Mouse (Mus musculus) hindbrain, embryonic 15.5 days (tissue): ENCODE measurements around the gene Angptl6. TPM values are rescaled to one million over a fixed set of nuclear protein-coding genes. Genes with fewer than 3 reads are reported as not detected.

Source experiments
- ATAC-seq: fragments of 200-750 bp; cut with Nextera tagmentation; 2 replicates; pipeline ENCODE4 v1.8.0; 2017; ENCODE audit warnings: low read depth, moderate number of reproducible peaks, moderate TSS enrichment; ENCODE audit not compliant: low FRiP score
- H3K27ac ChIP-seq: fragments of 300-500 bp; sonication (generic); replicated peaks from 2 replicates; pipeline ENCODE4 v1.5.1; 2015; ENCODE audit warnings: mild to moderate bottlenecking, inconsistent platforms
- H3K27me3 ChIP-seq: fragments of 300-500 bp; sonication (generic); 2 replicates; pipeline ENCODE4 v1.6.1; 2015; ENCODE audit warnings: control low read depth, inconsistent platforms
- H3K36me3 ChIP-seq: fragments of 300-500 bp; sonication (generic); 2 replicates; pipeline ENCODE4 v1.6.1; 2015; ENCODE audit warnings: control low read depth, inconsistent platforms
- H3K4me1 ChIP-seq: fragments of 300-500 bp; sonication (generic); replicated peaks from 2 replicates; pipeline ENCODE4 v1.6.1; 2015; ENCODE audit warnings: control low read depth, inconsistent platforms
- H3K4me2 ChIP-seq: fragments of 300-500 bp; sonication (generic); 2 replicates; pipeline ENCODE4 v1.6.1; 2015; ENCODE audit warnings: moderate library complexity, mild to moderate bottlenecking, inconsistent platforms
- H3K4me3 ChIP-seq: fragments of 300-500 bp; sonication (generic); 2 replicates; pipeline ENCODE4 v1.5.1; 2015; ENCODE audit warnings: mild to moderate bottlenecking, inconsistent platforms
- H3K9ac ChIP-seq: fragments of 300-500 bp; sonication (generic); 2 replicates; pipeline ENCODE4 v1.6.1; 2015; ENCODE audit warnings: inconsistent platforms
- H3K9me3 ChIP-seq: fragments of 300-500 bp; sonication (generic); 2 replicates; pipeline ENCODE4 v1.6.1; 2016; ENCODE audit warnings: control low read depth, inconsistent platforms
- WGBS: fragments of 180-500 bp; shearing (Covaris S2); methylation state at CpG from one replicate; pipeline ENCODE4 v1.1.7; 2015; 5-methylcytosine and 5-hydroxymethylcytosine counted together
- microRNA-seq: library from miRNA; unstranded; fragments of <30 nt; microRNA quantifications from one replicate; pipeline ENCODE4, GENCODE M21; 2016
- polyA plus RNA-seq: library from polyadenylated mRNA; unstranded; fragments of >200 nt; fragmentation: Nextera tagmentation; extraction: Ambion mirVana; gene quantifications from 2 replicates; pipeline ENCODE4 v1.2.1, GENCODE M21; 2015

Gene Angptl6
- polyA plus RNA-seq, 1 experiment from 2014 or later: 14.7 TPM

- no peak for ATAC-seq
- Histone ChIP-seq H3K4me1 (peaks cover 6% of the 10 kb centered on the region), H3K27me3 (no peaks in the 10 kb centered on the region), H3K27ac (no peak overlapping the region), H3K9me3 (no peaks in the 10 kb centered on the region), H3K4me2 (no peak overlapping the region), H3K9ac (no peak overlapping the region), H3K4me3 (no peak overlapping the region), H3K36me3 (no peaks in the 10 kb centered on the region)
- WGBS: 74% methylated on average over 5 of the region's 5 CpGs
Observed at GRCm38 (mm10) chr9:20825781-20826180, 53.7 kb downstream of the Angptl6 start.

Small RNAs within 50 kb of the gene (microRNA-seq; reads per million reads assigned to microRNA genes)
- gene Mir7081: 0.87 reads per million

Other genes starting within 250 kb of the Angptl6 start
- gene Ubl5, start 236.8 kb downstream of the Angptl6 start, polyA plus RNA-seq: 441 and 476 TPM in 2 replicates
- 13.8 TPM in 2 replicates for gene Fbxl12, start 235.0 kb downstream of the Angptl6 start, polyA plus RNA-seq
- gene Pin1, start 227.6 kb downstream of the Angptl6 start, polyA plus RNA-seq: 66.0 and 66.3 TPM in 2 replicates
- gene Olfm2, start 133.4 kb downstream of the Angptl6 start, polyA plus RNA-seq: 199 and 226 TPM in 2 replicates
- gene Col5a3, start 64.7 kb downstream of the Angptl6 start, polyA plus RNA-seq: 1.1 and 1.2 TPM in 2 replicates
- gene Rdh8, start 61.2 kb downstream of the Angptl6 start, polyA plus RNA-seq: not detected in 2 replicates
- gene A230050P20Rik, start 11.1 kb downstream of the Angptl6 start, polyA plus RNA-seq: 12.9 and 13.2 TPM in 2 replicates
- gene Ppan, start 8.4 kb upstream of the Angptl6 start, polyA plus RNA-seq: 46.3 and 47.5 TPM in 2 replicates
- gene Eif3g, start 18.9 kb upstream of the Angptl6 start, polyA plus RNA-seq: 249 and 256 TPM in 2 replicates
- 60.5 and 63.9 TPM in 2 replicates for gene Dnmt1, start 80.2 kb upstream of the Angptl6 start, polyA plus RNA-seq
- gene S1pr2, start 97.1 kb upstream of the Angptl6 start, polyA plus RNA-seq: 8.5 and 10.8 TPM in 2 replicates
- 109 and 114 TPM in 2 replicates for gene Mrpl4, start 123.0 kb upstream of the Angptl6 start, polyA plus RNA-seq
- 3.4 and 3.9 TPM in 2 replicates for gene Icam1, start 136.3 kb upstream of the Angptl6 start, polyA plus RNA-seq
- not detected in 2 replicates for gene Icam4, start 149.6 kb upstream of the Angptl6 start, polyA plus RNA-seq
- 1.7 and 2.6 TPM in 2 replicates for gene Icam5, start 152.3 kb upstream of the Angptl6 start, polyA plus RNA-seq
- gene Zglp1, start 187.4 kb upstream of the Angptl6 start, polyA plus RNA-seq: 0.58 and 3.0 TPM in 2 replicates
- gene Gm49373, start 193.4 kb upstream of the Angptl6 start, polyA plus RNA-seq: 1.7 and 2.8 TPM in 2 replicates
- gene Fdx1l, start 193.9 kb upstream of the Angptl6 start, polyA plus RNA-seq: 71.0 and 74.1 TPM in 2 replicates
- gene Gm38431, start 212.3 kb upstream of the Angptl6 start, polyA plus RNA-seq: 1.3 and 3.1 TPM in 2 replicates
- 31.7 and 37.8 TPM in 2 replicates for gene Raver1, start 212.3 kb upstream of the Angptl6 start, polyA plus RNA-seq